Mouse (Mus musculus) spleen, adult 2 months (tissue): ENCODE data around the gene Rbpj. TPM values are rescaled to one million over a fixed set of nuclear protein-coding genes. Genes with fewer than 3 reads are reported as not detected.

ENCODE experiments used
- DNase-seq, 2 experiments: peaks; one replicate each; pipeline versions ENCODE4 v3.0.0 to v3.0.0-alpha.2; 2012 to 2021; ENCODE audit warnings: low spot score in 2 of 2, low read depth in 1 of 2
- H3K27ac ChIP-seq: fragments of 200-500 bp; 2 replicates; pipeline ENCODE4 v1.5.1; 2012; ENCODE audit warnings: low read length, inconsistent platforms; ENCODE audit not compliant: insufficient read depth
- H3K27me3 ChIP-seq: fragments of 200-500 bp; 2 replicates; pipeline ENCODE4 v1.6.1; 2012; ENCODE audit warnings: mild to moderate bottlenecking, moderate library complexity, low read length, inconsistent platforms; ENCODE audit not compliant: control insufficient read depth, insufficient read depth
- H3K36me3 ChIP-seq: fragments of 200-500 bp; 2 replicates; pipeline ENCODE4 v1.6.1; 2012; ENCODE audit warnings: mild to moderate bottlenecking, low read length, inconsistent platforms; ENCODE audit not compliant: control insufficient read depth, insufficient read depth
- H3K4me1 ChIP-seq: fragments of 200-500 bp; 2 replicates; pipeline ENCODE4 v1.6.1; 2011; ENCODE audit warnings: inconsistent platforms; ENCODE audit not compliant: control insufficient read depth, insufficient read depth, insufficient read length
- H3K4me3 ChIP-seq: fragments of 200-500 bp; 2 replicates; pipeline ENCODE4 v1.5.1; 2011; ENCODE audit warnings: mild to moderate bottlenecking, inconsistent platforms; ENCODE audit not compliant: insufficient read depth, insufficient read length; ENCODE audit errors: extremely low read depth
- CTCF ChIP-seq: fragments of 200-500 bp; IDR thresholded peaks from 2 replicates; pipeline ENCODE4 v1.5.1; 2011; ENCODE audit warnings: mild to moderate bottlenecking, inconsistent platforms; ENCODE audit not compliant: insufficient read depth, insufficient read length, insufficient replicate concordance; ENCODE audit errors: extremely low read depth
- POLR2A ChIP-seq: fragments of 200-500 bp; IDR thresholded peaks from 2 replicates; pipeline ENCODE4 v1.6.1; 2011; ENCODE audit warnings: low read depth, low read length, inconsistent platforms
- WGBS: fragments of 180-500 bp; shearing (Covaris S2); methylation state at CpG from one replicate; pipeline ENCODE4 v1.1.7; 2018; 5-methylcytosine and 5-hydroxymethylcytosine counted together
- polyA plus RNA-seq: library from polyadenylated mRNA; depleted of rRNA; stranded (reverse); fragments of >200 nt; gene quantifications from 2 replicates; pipeline ENCODE4 v1.2.3, GENCODE M21; 2012

Rbpj gene
- polyA plus RNA-seq, 1 experiment, result 8.2 TPM

- no peaks in the 10 kb centered on the region for H3K27me3 ChIP-seq
- WGBS, result 70% methylated on average over 8 of the region's 8 CpGs
- no peaks in the 10 kb centered on the region for H3K36me3 ChIP-seq
- no peak overlapping the region for H3K4me3 ChIP-seq
- no peak overlapping the region for H3K27ac ChIP-seq
- TF ChIP-seq CTCF (no peak), POLR2A (no peak)
- DNase-seq, result no peak
- H3K4me1 ChIP-seq, result no peaks in the 10 kb centered on the region
These were observed 2.4 kb downstream of the Rbpj start for GRCm38 (mm10) chr5:53468366-53468765.

GRCm38 (mm10) chr5:53469098-53469776, 3.3 kb downstream of the Rbpj start:
- Histone ChIP-seq H3K36me3 (no peaks in the 10 kb centered on the region), H3K4me3 (no peak overlapping the region), H3K27ac (no peak overlapping the region), H3K27me3 (no peaks in the 10 kb centered on the region), H3K4me1 (no peaks in the 10 kb centered on the region)
- DNase-seq, result no peak
- TF ChIP-seq POLR2A (no peak), CTCF (no peak)
- WGBS, result 80% methylated on average over 6 of the region's 6 CpGs

GRCm38 (mm10) chr5:53469777-53470131, 3.8 kb downstream of the Rbpj start:
- no peaks in the 10 kb centered on the region for H3K36me3 ChIP-seq
- DNase-seq, result no peak
- no peak overlapping the region for H3K4me3 ChIP-seq
- no peaks in the 10 kb centered on the region for H3K27me3 ChIP-seq
- 76% methylated on average over 9 of the region's 9 CpGs for whole genome bisulfite sequencing
- no peak overlapping the region for H3K27ac ChIP-seq
- no peaks in the 10 kb centered on the region for H3K4me1 ChIP-seq
- TF ChIP-seq CTCF, result no peak
- TF ChIP-seq POLR2A, result no peak

GRCm38 (mm10) chr5:53470141-53471079, 4.5 kb downstream of the Rbpj start:
- Histone ChIP-seq H3K4me1 (no peaks in the 10 kb centered on the region), H3K36me3 (no peaks in the 10 kb centered on the region), H3K27me3 (no peaks in the 10 kb centered on the region), H3K27ac (no peak overlapping the region), H3K4me3 (no peak overlapping the region)
- DNase-seq, result no peak
- TF ChIP-seq CTCF, result no peak
- TF ChIP-seq POLR2A, result no peak
- WGBS, result 71% methylated on average over 16 of the region's 16 CpGs

- no peaks in the 10 kb centered on the region for H3K36me3 ChIP-seq
- H3K4me3 ChIP-seq, result no peak overlapping the region
- H3K27me3 ChIP-seq, result no peaks in the 10 kb centered on the region
- DNase-seq, result no peak
- 91% methylated on average over 11 of the region's 11 CpGs for WGBS
- no peak for TF ChIP-seq POLR2A
- no peak for TF ChIP-seq CTCF
- no peaks in the 10 kb centered on the region for H3K4me1 ChIP-seq
- H3K27ac ChIP-seq, result no peak overlapping the region
These were observed 6.5 kb downstream of the Rbpj start for GRCm38 (mm10) chr5:53472485-53472884.

GRCm38 (mm10) chr5:53479161-53479560, 13.2 kb downstream of the Rbpj start:
- no peaks in the 10 kb centered on the region for H3K4me1 ChIP-seq
- no peaks in the 10 kb centered on the region for H3K36me3 ChIP-seq
- no peak for TF ChIP-seq POLR2A
- no peak for TF ChIP-seq CTCF
- no peak overlapping the region for H3K4me3 ChIP-seq
- DNase-seq, result no peak
- 89% methylated on average over 6 of the region's 6 CpGs for WGBS
- H3K27ac ChIP-seq, result no peak overlapping the region
- H3K27me3 ChIP-seq, result no peaks in the 10 kb centered on the region

- H3K4me1 ChIP-seq, result no peaks in the 10 kb centered on the region
- 88% methylated on average over 5 of the region's 5 CpGs for WGBS
- no peak overlapping the region for H3K27ac ChIP-seq
These were observed 13.9 kb downstream of the Rbpj start for GRCm38 (mm10) chr5:53479891-53480290.

More at GRCm38 (mm10) chr5:53479891-53480290, 13.9 kb downstream of the Rbpj start:
- no peaks in the 10 kb centered on the region for H3K36me3 ChIP-seq
- DNase-seq, result no peak
- H3K27me3 ChIP-seq, result no peaks in the 10 kb centered on the region
- no peak overlapping the region for H3K4me3 ChIP-seq
- no peak for TF ChIP-seq POLR2A
- TF ChIP-seq CTCF, result no peak
